Mouse (Mus musculus) ES-E14 (cell line): ENCODE measurements around the gene Kdm5a. TPM values are rescaled to one million over a fixed set of nuclear protein-coding genes. Genes with fewer than 3 reads are reported as not detected.
A peak's percentile ranks its signal among the peaks of the same experiment; 100 is the strongest.

Source experiments
- DNase-seq: peaks from one replicate; pipeline ENCODE4 v3.0.0-alpha.2; 2013; ENCODE audit warnings: low read depth, low spot score
- H3K27ac ChIP-seq: 2 replicates; pipeline ENCODE4 v1.5.1; 2012; ENCODE audit warnings: low read depth, mild to moderate bottlenecking, low read length, moderate library complexity, mixed read lengths; ENCODE audit not compliant: poor library complexity, insufficient read depth, severe bottlenecking
- H3K36me3 ChIP-seq: 2 replicates; pipeline ENCODE4 v1.6.1; 2012; ENCODE audit warnings: mild to moderate bottlenecking, low read length, moderate library complexity, mixed read lengths; ENCODE audit not compliant: control insufficient read depth, poor library complexity, insufficient read depth, severe bottlenecking
- H3K4me1 ChIP-seq, 2 experiments: fragments of 150-350 bp in 1 of 2; sonication (generic) in 1 of 2; 2 replicates each; pipeline ENCODE4 v1.6.1; 2012; ENCODE audit warnings: low read length in 2 of 2, mild to moderate bottlenecking in 1 of 2, mixed read lengths in 1 of 2; ENCODE audit not compliant: control insufficient read depth in 2 of 2, insufficient read depth in 2 of 2, poor library complexity in 1 of 2
- H3K4me3 ChIP-seq, 2 experiments: fragments of 150-350 bp in 1 of 2; sonication (generic) in 1 of 2; 2 replicates each; pipeline ENCODE4 v1.5.1; 2012; ENCODE audit warnings: low read length in 2 of 2, low read depth in 1 of 2, mild to moderate bottlenecking in 1 of 2, mixed read lengths in 1 of 2; ENCODE audit not compliant: insufficient read depth in 1 of 2, poor library complexity in 1 of 2, severe bottlenecking in 1 of 2
- H3K9ac ChIP-seq: 2 replicates; pipeline ENCODE4 v1.6.1; 2012; ENCODE audit warnings: low read depth, mild to moderate bottlenecking, low read length, mixed read lengths; ENCODE audit not compliant: poor library complexity, insufficient read depth, severe bottlenecking
- H3K9me3 ChIP-seq: fragments of 150-350 bp; sonication (generic); 2 replicates; pipeline ENCODE4 v1.6.1; 2012; ENCODE audit warnings: low read depth, mild to moderate bottlenecking, low read length; ENCODE audit not compliant: control insufficient read depth, insufficient read depth
- CHD2 ChIP-seq: IDR thresholded peaks from 2 replicates; pipeline ENCODE4 v1.6.1; 2014; ENCODE audit warnings: mild to moderate bottlenecking, low read depth, low read length, inconsistent platforms
- HCFC1 ChIP-seq: IDR thresholded peaks from 2 replicates; pipeline ENCODE4 v1.6.1; 2012; ENCODE audit warnings: low read length, inconsistent platforms, borderline replicate concordance; ENCODE audit not compliant: insufficient read depth
- MAFK ChIP-seq: IDR thresholded peaks from 2 replicates; pipeline ENCODE4 v1.6.1; 2014; ENCODE audit warnings: mild to moderate bottlenecking, low read depth, low read length, inconsistent platforms; ENCODE audit not compliant: insufficient read depth
- ZC3H11A ChIP-seq: IDR thresholded peaks from 2 replicates; pipeline ENCODE4 v1.6.1; 2012; ENCODE audit warnings: low read depth, mild to moderate bottlenecking, inconsistent platforms, low read length, borderline replicate concordance
- ZNF384 ChIP-seq: IDR thresholded peaks from 2 replicates; pipeline ENCODE4 v1.6.1; 2012; ENCODE audit warnings: low read depth, low read length, inconsistent platforms
- in situ Hi-C, 2 experiments: fragments of 600-800 bp; cut with MboI; formaldehyde crosslinking; loops; one replicate each; pipeline ENCODE4 v1.15.1; 2025; ENCODE audit warnings: low sequenced_read_pairs in 2 of 2, inconsistent platforms in 1 of 2; ENCODE audit not compliant: unreplicated experiment in 2 of 2
- total RNA-seq: library from RNA; depleted of rRNA; stranded (reverse); fragments of 300-350 nt; gene quantifications from 2 replicates; pipeline ENCODE4 v1.2.3, GENCODE M21; 2012

Gene Kdm5a
- total RNA-seq, 1 experiment: 53.3 TPM

GRCm38 (mm10) chr6:120453556-120453955 lies 89.6 kb downstream of the Kdm5a start:
- TF ChIP-seq ZNF384 (0 out of 2 replicates have a peak, but pooled peaks have one; percentile 40), CHD2 (no peak), MAFK (no peak)
- in situ Hi-C loops: no loop called here
- Histone ChIP-seq H3K27ac (no peak overlapping the region), H3K9me3 (no peaks in the 10 kb centered on the region), H3K36me3 (no peaks in the 10 kb centered on the region), H3K4me1 (no peaks in the 10 kb centered on the region), H3K9ac (no peak overlapping the region), H3K4me3 (no peak overlapping the region)
- no peak for DNase-seq

GRCm38 (mm10) chr6:120454627-120455077 lies 90.7 kb downstream of the Kdm5a start:
- peak; percentile 68; the same call in 1 of the 2 replicates for TF ChIP-seq MAFK
- no peak for TF ChIP-seq ZNF384
- H3K4me1 ChIP-seq: no peaks in the 10 kb centered on the region
- no peak overlapping the region for H3K27ac ChIP-seq
- H3K9me3 ChIP-seq: no peaks in the 10 kb centered on the region
- no peak for DNase-seq
- no peak overlapping the region for H3K4me3 ChIP-seq
- no peak overlapping the region for H3K9ac ChIP-seq
- in situ Hi-C loops: no loop called here
- no peaks in the 10 kb centered on the region for H3K36me3 ChIP-seq

DNA sequence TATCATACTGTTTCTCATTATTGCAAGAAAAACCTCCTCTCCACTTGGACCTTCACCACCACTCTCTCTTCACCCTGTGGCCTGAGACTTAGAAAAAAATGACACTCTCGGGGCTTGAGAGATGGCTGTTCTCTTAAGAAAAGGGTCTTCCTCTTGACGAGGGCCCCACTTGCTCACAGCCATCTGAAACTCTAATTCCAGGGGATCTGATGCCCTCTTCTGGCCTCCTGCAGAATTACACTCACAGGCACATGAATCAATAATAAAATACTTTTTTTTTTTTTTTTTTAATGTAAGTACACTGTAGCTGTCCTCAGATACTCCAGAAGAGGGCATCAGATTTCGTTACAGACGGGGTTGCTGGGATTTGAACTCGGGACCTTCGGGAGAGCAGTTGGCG lies 93.2 kb downstream of the Kdm5a start:
- in situ Hi-C loops: no loop called here
- Histone ChIP-seq H3K9ac (no peak overlapping the region), H3K36me3 (no peaks in the 10 kb centered on the region), H3K4me1 (no peaks in the 10 kb centered on the region), H3K9me3 (no peaks in the 10 kb centered on the region), H3K4me3 (no peak overlapping the region), H3K27ac (no peak overlapping the region)
- peak; percentile 52 for DNase-seq
- peak; percentile 97 for TF ChIP-seq ZNF384
- no peak for TF ChIP-seq MAFK

GRCm38 (mm10) chr6:120457751-120458150 lies 93.8 kb downstream of the Kdm5a start:
- in situ Hi-C loops: no loop called here
- Histone ChIP-seq H3K4me1 (no peaks in the 10 kb centered on the region), H3K4me3 (no peak overlapping the region), H3K9ac (no peak overlapping the region), H3K9me3 (no peaks in the 10 kb centered on the region), H3K27ac (no peak overlapping the region), H3K36me3 (no peaks in the 10 kb centered on the region)
- DNase-seq: no peak
- TF ChIP-seq MAFK (no peak), ZC3H11A (no peak), ZNF384 (no peak), HCFC1 (no peak), CHD2 (no peak)

GRCm38 (mm10) chr6:120461217-120461616 lies 97.3 kb downstream of the Kdm5a start:
- Histone ChIP-seq H3K9ac (no peak overlapping the region), H3K27ac (no peak overlapping the region), H3K4me1 (peaks cover 0 to 5% of the 10 kb centered on the region in 2 experiments; a peak in 2 of 4 replicates), H3K4me3 (no peak overlapping the region), H3K36me3 (no peaks in the 10 kb centered on the region), H3K9me3 (no peaks in the 10 kb centered on the region)
- no peak for DNase-seq
- in situ Hi-C loops: no loop called here
- no peak for TF ChIP-seq HCFC1
- no peak for TF ChIP-seq ZNF384
- TF ChIP-seq CHD2: no peak
- TF ChIP-seq ZC3H11A: no peak
- TF ChIP-seq MAFK: no peak
